Mouse (Mus musculus) liver, postnatal 0 days (tissue): ENCODE measurements around the gene Gm867. TPM values are rescaled to one million over a fixed set of nuclear protein-coding genes. Genes with fewer than 3 reads are reported as not detected.

Experiments
- ATAC-seq: fragments of 200-750 bp; cut with Nextera tagmentation; 2 replicates; pipeline ENCODE4 v1.8.0; 2017; ENCODE audit warnings: mild to moderate bottlenecking, moderate library complexity
- DNase-seq: peaks from one replicate; pipeline ENCODE4 v3.0.0-alpha.2; 2016
- H3K27ac ChIP-seq: fragments of 300-500 bp; sonication (generic); 2 replicates; pipeline ENCODE4 v1.5.1; 2014; ENCODE audit warnings: antibody characterized with exemption, moderate library complexity, mild to moderate bottlenecking, low read depth
- H3K27me3 ChIP-seq: fragments of 300-500 bp; sonication (generic); 2 replicates; pipeline ENCODE4 v1.6.1; 2014; ENCODE audit warnings: low read length, control low read depth, mixed read lengths; ENCODE audit not compliant: insufficient read depth
- H3K36me3 ChIP-seq: fragments of 300-500 bp; sonication (generic); replicated peaks from 2 replicates; pipeline ENCODE4 v1.6.1; 2014; ENCODE audit warnings: mild to moderate bottlenecking, control low read depth, low read length, moderate library complexity, mixed read lengths; ENCODE audit not compliant: insufficient read depth
- H3K4me1 ChIP-seq: fragments of 300-500 bp; sonication (generic); 2 replicates; pipeline ENCODE4 v1.6.1; 2014; ENCODE audit warnings: antibody characterized with exemption, mild to moderate bottlenecking, control low read depth; ENCODE audit not compliant: insufficient read depth
- H3K4me2 ChIP-seq: fragments of 300-500 bp; sonication (generic); 2 replicates; pipeline ENCODE4 v1.6.1; 2014; ENCODE audit warnings: low read depth, mild to moderate bottlenecking, low read length, moderate library complexity, mixed read lengths
- H3K4me3 ChIP-seq: fragments of 300-500 bp; sonication (generic); 2 replicates; pipeline ENCODE4 v1.5.1; 2014; ENCODE audit warnings: low read depth, low read length
- H3K9ac ChIP-seq: fragments of 300-500 bp; sonication (generic); replicated peaks from 2 replicates; pipeline ENCODE4 v1.6.1; 2014; ENCODE audit warnings: mild to moderate bottlenecking, moderate library complexity
- H3K9me3 ChIP-seq: fragments of 300-500 bp; sonication (generic); 2 replicates; pipeline ENCODE4 v1.6.1; 2016; ENCODE audit warnings: mild to moderate bottlenecking, control low read depth, low read length, mixed read lengths
- CTCF ChIP-seq: sonication (generic); IDR thresholded peaks from 2 replicates; pipeline ENCODE4 v1.5.1; 2016; ENCODE audit warnings: antibody characterized with exemption, low read depth
- EP300 ChIP-seq: IDR thresholded peaks from 2 replicates; pipeline ENCODE4 v1.6.1; 2016; ENCODE audit warnings: antibody characterized with exemption, low read depth, mild to moderate bottlenecking
- WGBS: fragments of 180-500 bp; shearing (Covaris S2); extraction: QIAGEN DNeasy Blood & Tissue Kit; methylation state at CpG from one replicate; pipeline ENCODE4 v1.1.7; 2014; ENCODE audit not compliant: insufficient replicate concordance; 5-methylcytosine and 5-hydroxymethylcytosine counted together
- polyA plus RNA-seq: library from polyadenylated mRNA; unstranded; fragments of >200 nt; fragmentation: Nextera tagmentation; extraction: Ambion mirVana; gene quantifications from 2 replicates; pipeline ENCODE4 v1.2.1, GENCODE M21; 2015

The Gm867 gene
- polyA plus RNA-seq, 1 experiment from 2014 or later, result 8.6 TPM

- peaks cover 9% of the 10 kb centered on the region for H3K36me3 ChIP-seq
- peak overlapping the region; percentile 73 for H3K9ac ChIP-seq
- TF ChIP-seq EP300 (0 out of 2 replicates have a peak, but pooled peaks have one; percentile 27), CTCF (no peak)
- H3K4me2 ChIP-seq, result peak overlapping the region; percentile 87
- DNase-seq (peak; percentile 75), ATAC-seq (peak; percentile 43)
- no peaks in the 10 kb centered on the region for H3K27me3 ChIP-seq
- H3K27ac ChIP-seq, result peak overlapping the region; percentile 85
- peaks cover 45% of the 10 kb centered on the region for H3K4me1 ChIP-seq
- H3K4me3 ChIP-seq, result peak overlapping the region; percentile 57
- WGBS, result 42% methylated on average over 9 of the region's 9 CpGs
- no peaks in the 10 kb centered on the region for H3K9me3 ChIP-seq
Observed at GRCm38 (mm10) chr10:75939481-75940234, 814 bp downstream of the Gm867 start.

GRCm38 (mm10) chr10:75937851-75938643 is 2.4 kb downstream of the Gm867 start:
- TF ChIP-seq EP300 (peak; percentile 62), CTCF (no peak)
- ATAC-seq, result peak; percentile 14
- Histone ChIP-seq H3K4me3 (peak overlapping the region; percentile 77), H3K9me3 (no peaks in the 10 kb centered on the region), H3K27ac (peak overlapping the region; percentile 90), H3K4me1 (peaks cover 47% of the 10 kb centered on the region), H3K9ac (peak overlapping the region; percentile 81), H3K36me3 (peaks cover 9% of the 10 kb centered on the region), H3K27me3 (no peaks in the 10 kb centered on the region), H3K4me2 (peak overlapping the region; percentile 87)
- DNase-seq, result peak; percentile 59
- 36% methylated on average over 10 of the region's 10 CpGs for WGBS

GRCm38 (mm10) chr10:75936909-75937667 is 3.4 kb downstream of the Gm867 start:
- peak overlapping the region; percentile 90 for H3K27ac ChIP-seq
- DNase-seq, result peak; percentile 36
- 61% methylated on average over 18 of the region's 18 CpGs for WGBS
- H3K36me3 ChIP-seq, result peaks cover 9% of the 10 kb centered on the region
- H3K9me3 ChIP-seq, result no peaks in the 10 kb centered on the region
- H3K4me3 ChIP-seq, result peak overlapping the region; percentile 77
- H3K4me1 ChIP-seq, result peaks cover 55% of the 10 kb centered on the region
- H3K9ac ChIP-seq, result peak overlapping the region; percentile 81
- ATAC-seq, result peak; percentile 1; the same call in 1 of the 2 replicates
- peak overlapping the region; percentile 87 for H3K4me2 ChIP-seq
- TF ChIP-seq CTCF (peak; percentile 19; the same call in 1 of the 2 replicates), EP300 (no peak)
- peaks cover 3% of the 10 kb centered on the region for H3K27me3 ChIP-seq

- H3K27ac ChIP-seq, result peak within 1 kb of the TSS; percentile 90
- TF ChIP-seq CTCF, result no peak
- no peak for TF ChIP-seq EP300
- peak within 1 kb of the TSS; percentile 77 for H3K4me3 ChIP-seq
- peaks cover 9% of the 10 kb centered on the region for H3K36me3 ChIP-seq
- DNase-seq (peak; percentile 95), ATAC-seq (peak; percentile 76)
- 2% methylated on average over 51 of the region's 51 CpGs for WGBS
- H3K4me2 ChIP-seq, result peak within 1 kb of the TSS; percentile 87
- no peaks in the 10 kb centered on the region for H3K9me3 ChIP-seq
- H3K27me3 ChIP-seq, result peaks cover 15% of the 10 kb centered on the region
- H3K9ac ChIP-seq, result peak within 1 kb of the TSS; percentile 81
- H3K4me1 ChIP-seq, result peaks cover 62% of the 10 kb centered on the region
Observed at GRCm38 (mm10) chr10:75935680-75936541, 4.6 kb downstream of the Gm867 start, which contains the start of gene Mmp11. Mmp11 (minus strand) TSS chr10:75936496.

- peak overlapping the region; percentile 81; the same call in 1 of the 2 replicates for H3K9ac ChIP-seq
- peak overlapping the region; percentile 90 for H3K27ac ChIP-seq
- ATAC-seq (peak; percentile 28), DNase-seq (no peak)
- no peaks in the 10 kb centered on the region for H3K9me3 ChIP-seq
- H3K27me3 ChIP-seq, result peaks cover 23% of the 10 kb centered on the region
- peak overlapping the region; percentile 87 for H3K4me2 ChIP-seq
- H3K4me1 ChIP-seq, result peaks cover 54% of the 10 kb centered on the region
- peak overlapping the region; percentile 77; the same call in 1 of the 2 replicates for H3K4me3 ChIP-seq
- peaks cover 9% of the 10 kb centered on the region for H3K36me3 ChIP-seq
- WGBS, result 50% methylated on average over 1 of the region's 1 CpGs
- TF ChIP-seq CTCF (no peak), EP300 (no peak)
Observed at GRCm38 (mm10) chr10:75934991-75935390, 5.5 kb downstream of the Gm867 start.
